Mouse (Mus musculus) liver, embryonic 12.5 days (tissue): ENCODE measurements around the gene Artn. TPM values are rescaled to one million over a fixed set of nuclear protein-coding genes. Genes with fewer than 3 reads are reported as not detected.

Experiments used
- ATAC-seq: fragments of 200-750 bp; cut with Nextera tagmentation; 2 replicates; pipeline ENCODE4 v1.8.0; 2017; ENCODE audit warnings: moderate number of reproducible peaks, mild to moderate bottlenecking, moderate library complexity
- H3K27ac ChIP-seq: fragments of 300-500 bp; sonication (generic); 2 replicates; pipeline ENCODE4 v1.5.1; 2016; ENCODE audit warnings: mild to moderate bottlenecking
- H3K27me3 ChIP-seq: fragments of 300-500 bp; sonication (generic); replicated peaks from 2 replicates; pipeline ENCODE4 v1.6.1; 2016; ENCODE audit warnings: mild to moderate bottlenecking, moderate library complexity
- H3K36me3 ChIP-seq: fragments of 300-500 bp; sonication (generic); 2 replicates; pipeline ENCODE4 v1.6.1; 2016; ENCODE audit warnings: mild to moderate bottlenecking, moderate library complexity
- H3K4me1 ChIP-seq: fragments of 300-500 bp; sonication (generic); 2 replicates; pipeline ENCODE4 v1.6.1; 2016
- H3K4me2 ChIP-seq: fragments of 300-500 bp; sonication (generic); 2 replicates; pipeline ENCODE4 v1.6.1; 2016; ENCODE audit warnings: mild to moderate bottlenecking, moderate library complexity
- H3K4me3 ChIP-seq: fragments of 300-500 bp; sonication (generic); 2 replicates; pipeline ENCODE4 v1.5.1; 2016; ENCODE audit warnings: mild to moderate bottlenecking, moderate library complexity
- H3K9ac ChIP-seq: fragments of 300-500 bp; sonication (generic); 2 replicates; pipeline ENCODE4 v1.6.1; 2016; ENCODE audit warnings: mild to moderate bottlenecking, moderate library complexity
- H3K9me3 ChIP-seq: fragments of 300-500 bp; sonication (generic); replicated peaks from 2 replicates; pipeline ENCODE4 v1.6.1; 2016; ENCODE audit warnings: mild to moderate bottlenecking, moderate library complexity
- whole genome bisulfite sequencing: fragments of 180-500 bp; shearing (Covaris S2); methylation state at CpG from one replicate; pipeline ENCODE4 v1.1.7; 2016; ENCODE audit not compliant: insufficient replicate concordance; 5-methylcytosine and 5-hydroxymethylcytosine counted together
- polyA plus RNA-seq: library from polyadenylated mRNA; unstranded; fragments of >200 nt; fragmentation: Nextera tagmentation; extraction: Ambion mirVana; gene quantifications from 2 replicates; pipeline ENCODE4 v1.2.1, GENCODE M21; 2016

Artn gene
- polyA plus RNA-seq, 1 experiment from 2014 or later, result 2.8 TPM

- H3K4me2 ChIP-seq, result peak overlapping the region; percentile 94
- H3K27ac ChIP-seq, result peak overlapping the region; percentile 91
- H3K27me3 ChIP-seq, result peaks cover 22% of the 10 kb centered on the region
- H3K9ac ChIP-seq, result peak overlapping the region; percentile 97
- H3K36me3 ChIP-seq, result peaks cover 49% of the 10 kb centered on the region
- H3K4me1 ChIP-seq, result peaks cover 63% of the 10 kb centered on the region
- peak overlapping the region; percentile 99 for H3K4me3 ChIP-seq
- no peaks in the 10 kb centered on the region for H3K9me3 ChIP-seq
- ATAC-seq, result peak; percentile 36
- WGBS, result under 1% methylated on average over 24 of the region's 24 CpGs
Measured at GRCm38 (mm10) chr4:117886644-117887043, 42.9 kb downstream of the Artn start.

DNA sequence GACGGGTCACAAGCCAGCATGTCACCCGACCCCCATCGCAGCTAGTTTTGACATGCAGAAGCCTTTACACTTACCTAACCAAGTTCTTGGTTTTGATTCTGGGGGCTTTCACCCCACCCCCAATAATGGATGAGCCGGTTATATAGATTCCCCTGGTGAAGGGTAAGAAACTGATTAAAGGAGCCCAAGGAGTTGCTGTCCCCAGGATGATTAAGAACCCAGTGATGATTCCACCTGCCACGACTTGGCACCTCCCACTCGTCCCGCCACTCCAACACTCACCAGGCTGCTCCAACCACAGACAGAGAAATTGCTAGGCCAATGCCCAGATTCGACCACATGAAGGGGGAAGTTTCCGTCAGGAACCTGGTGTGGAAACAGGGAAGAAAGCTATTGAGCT lies 43.6 kb downstream of the Artn start:
- WGBS, result 69% methylated on average over 9 of the region's 9 CpGs
- peak overlapping the region; percentile 94 for H3K4me2 ChIP-seq
- H3K27ac ChIP-seq, result peak overlapping the region; percentile 91
- peaks cover 29% of the 10 kb centered on the region for H3K27me3 ChIP-seq
- H3K4me1 ChIP-seq, result peaks cover 59% of the 10 kb centered on the region
- H3K36me3 ChIP-seq, result peaks cover 49% of the 10 kb centered on the region
- ATAC-seq, result no peak
- H3K4me3 ChIP-seq, result peak overlapping the region; percentile 99
- no peaks in the 10 kb centered on the region for H3K9me3 ChIP-seq
- H3K9ac ChIP-seq, result peak overlapping the region; percentile 97

DNA sequence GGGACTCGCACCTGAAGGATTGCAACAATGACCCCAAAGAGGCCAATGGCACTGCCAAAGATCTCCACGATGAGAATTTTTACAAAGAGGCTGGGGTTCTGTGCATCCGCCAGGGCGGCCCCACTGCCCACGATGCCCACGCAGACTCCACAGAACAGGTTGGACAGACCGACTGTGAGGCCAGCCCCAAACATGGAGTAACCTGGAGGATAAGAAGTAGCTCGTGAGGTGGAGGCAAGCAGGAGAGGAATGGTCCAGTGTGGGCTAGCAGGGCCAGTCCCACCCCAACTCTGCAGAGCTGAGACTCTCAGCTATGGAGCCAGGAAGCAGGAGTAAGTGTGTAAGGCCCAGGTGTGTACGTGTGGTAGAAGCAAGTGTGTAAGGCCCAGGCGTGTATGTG lies 44.5 kb downstream of the Artn start:
- Histone ChIP-seq H3K4me3 (no peak overlapping the region), H3K9ac (no peak overlapping the region), H3K4me2 (no peak overlapping the region), H3K27ac (no peak overlapping the region), H3K27me3 (peaks cover 33% of the 10 kb centered on the region), H3K9me3 (no peaks in the 10 kb centered on the region), H3K4me1 (peaks cover 50% of the 10 kb centered on the region), H3K36me3 (peaks cover 43% of the 10 kb centered on the region)
- no peak for ATAC-seq
- 92% methylated on average over 10 of the region's 10 CpGs for WGBS

DNA sequence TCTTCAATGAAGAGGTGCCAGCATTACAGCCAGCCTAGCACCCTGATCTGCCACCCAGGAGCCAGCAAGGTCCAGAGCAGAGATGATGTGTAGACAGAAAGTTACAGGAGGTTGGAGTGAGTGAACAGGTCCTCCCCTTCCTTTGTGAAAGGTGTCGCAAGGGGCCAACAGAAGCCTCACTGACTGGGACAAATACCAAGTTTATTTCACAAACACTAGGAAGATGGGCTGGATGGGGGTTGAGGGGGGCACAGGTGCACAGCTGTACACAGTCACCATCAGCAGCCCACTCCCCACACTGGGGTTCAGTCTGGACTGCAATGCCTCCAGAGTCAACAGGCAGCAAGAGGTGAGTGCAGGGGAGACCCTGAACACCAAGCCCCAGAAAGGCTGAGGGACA lies 45.4 kb downstream of the Artn start:
- Histone ChIP-seq H3K27me3 (peaks cover 33% of the 10 kb centered on the region), H3K9me3 (no peaks in the 10 kb centered on the region), H3K4me3 (peak overlapping the region; percentile 67), H3K4me2 (peak overlapping the region; percentile 94), H3K27ac (no peak overlapping the region), H3K36me3 (peaks cover 33% of the 10 kb centered on the region), H3K4me1 (peaks cover 46% of the 10 kb centered on the region), H3K9ac (no peak overlapping the region)
- ATAC-seq, result no peak
- WGBS, result 84% methylated on average over 1 of the region's 1 CpGs

DNA sequence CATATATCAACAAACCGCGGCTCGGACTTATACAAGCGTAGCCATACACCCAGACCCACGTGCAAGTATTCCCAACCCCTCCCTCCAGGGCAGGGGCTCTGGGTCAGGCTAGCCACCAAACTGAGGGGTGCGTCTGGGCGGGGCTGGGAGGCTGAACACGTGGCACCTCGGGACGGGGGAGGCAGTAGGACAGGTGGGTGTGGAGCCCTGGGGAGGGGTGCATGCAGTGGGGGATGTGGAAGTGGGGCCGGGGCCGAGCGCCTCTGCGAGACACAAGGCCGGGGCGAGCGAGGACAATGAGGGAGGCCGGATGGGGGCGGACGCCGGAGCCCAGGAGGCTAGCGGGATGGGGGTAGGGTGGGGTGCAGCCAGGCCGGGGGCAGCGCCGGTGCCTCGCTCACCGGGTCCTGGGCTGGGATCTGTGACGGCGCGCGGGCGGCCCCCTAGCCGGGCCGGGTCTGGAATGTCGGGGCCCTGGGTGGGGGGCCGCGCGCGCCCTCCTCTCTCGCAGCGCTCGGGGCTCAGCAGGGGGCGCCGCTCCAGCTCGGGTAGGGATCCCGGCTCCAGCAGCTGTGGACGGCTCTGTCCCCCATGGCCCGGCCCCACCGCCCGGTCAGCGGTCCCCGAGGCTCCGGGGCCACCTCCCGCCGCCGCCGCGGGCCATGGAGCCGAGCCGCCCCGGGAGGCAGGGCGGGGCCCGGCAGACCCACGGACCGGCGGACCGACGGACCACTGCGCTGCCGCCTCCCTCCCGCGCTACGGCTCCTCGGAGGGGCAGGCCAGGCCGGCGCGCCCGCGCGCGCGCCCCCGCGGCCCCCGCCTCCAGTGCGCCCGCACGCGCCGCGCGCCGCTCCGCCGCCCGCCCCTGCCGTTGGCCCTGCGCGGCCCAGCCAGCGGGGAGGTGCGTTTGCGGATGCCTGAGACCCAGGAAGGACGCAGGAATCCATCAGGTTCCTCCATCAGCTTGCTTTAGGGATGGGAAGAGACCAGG lies 46.6 kb downstream of the Artn start, which contains the start of gene B4galt2:
B4galt2 (minus strand) TSS at position 787 of the 991 bp plus-strand sequence.
- no peaks in the 10 kb centered on the region for H3K9me3 ChIP-seq
- peaks cover 26% of the 10 kb centered on the region for H3K36me3 ChIP-seq
- H3K9ac ChIP-seq, result peak within 1 kb of the TSS; percentile 80
- peaks cover 49% of the 10 kb centered on the region for H3K4me1 ChIP-seq
- H3K27ac ChIP-seq, result no peak within 1 kb of the TSS
- H3K4me2 ChIP-seq, result peak within 1 kb of the TSS; percentile 94
- 3% methylated on average over 62 of the region's 103 CpGs for WGBS
- H3K4me3 ChIP-seq, result peak within 1 kb of the TSS; percentile 67
- 0 out of 2 replicates have a peak, but pooled peaks have one; percentile 2 for ATAC-seq
- peaks cover 33% of the 10 kb centered on the region for H3K27me3 ChIP-seq

DNA sequence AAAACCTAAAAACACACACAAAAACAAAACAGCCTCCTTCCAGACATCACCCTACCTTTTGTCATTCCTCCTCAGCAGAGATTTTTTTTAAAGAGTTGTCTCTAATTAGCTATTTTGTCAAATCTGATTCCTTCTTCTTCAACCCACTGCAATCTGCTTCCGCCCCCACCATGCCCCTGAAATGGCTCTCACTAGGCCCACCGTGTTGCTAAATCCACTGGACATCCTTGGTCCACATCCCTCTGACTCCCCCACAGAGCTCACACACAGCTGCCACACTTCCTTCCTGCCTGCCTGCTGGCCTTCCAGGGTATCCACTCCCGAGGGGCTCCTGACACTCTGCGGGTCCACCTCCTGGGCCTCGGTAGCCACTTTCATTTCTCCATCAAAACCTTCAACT lies 50.9 kb downstream of the Artn start:
- H3K4me1 ChIP-seq, result peaks cover 18% of the 10 kb centered on the region
- H3K9me3 ChIP-seq, result no peaks in the 10 kb centered on the region
- H3K9ac ChIP-seq, result no peak overlapping the region
- H3K36me3 ChIP-seq, result peaks cover 15% of the 10 kb centered on the region
- H3K4me3 ChIP-seq, result no peak overlapping the region
- H3K27ac ChIP-seq, result no peak overlapping the region
- no peak overlapping the region for H3K4me2 ChIP-seq
- H3K27me3 ChIP-seq, result peaks cover 27% of the 10 kb centered on the region
- ATAC-seq, result no peak
- 58% methylated on average over 5 of the region's 5 CpGs for WGBS

GRCm38 (mm10) chr4:117878301-117878700 lies 51.3 kb downstream of the Artn start:
- no peak overlapping the region for H3K4me3 ChIP-seq
- no peak overlapping the region for H3K27ac ChIP-seq
- peaks cover 15% of the 10 kb centered on the region for H3K36me3 ChIP-seq
- peaks cover 27% of the 10 kb centered on the region for H3K27me3 ChIP-seq
- no peak for ATAC-seq
- no peak overlapping the region for H3K9ac ChIP-seq
- WGBS, result 69% methylated on average over 10 of the region's 10 CpGs
- no peaks in the 10 kb centered on the region for H3K9me3 ChIP-seq
- H3K4me2 ChIP-seq, result no peak overlapping the region
- peaks cover 18% of the 10 kb centered on the region for H3K4me1 ChIP-seq

Other genes with a start within 250 kb of the Artn start
- 30.4 and 31.1 TPM in 2 replicates for gene Dmap1, start 247.5 kb downstream of the Artn start, polyA plus RNA-seq
- gene Gm12845, start 205.4 kb downstream of the Artn start, polyA plus RNA-seq, result not detected in 2 replicates
- gene Klf17, start 164.1 kb downstream of the Artn start, polyA plus RNA-seq, result not detected in 2 replicates
- 52.8 and 57.8 TPM in 2 replicates for gene Slc6a9, start 95.3 kb downstream of the Artn start, polyA plus RNA-seq
- gene Ccdc24, start 57.2 kb downstream of the Artn start, polyA plus RNA-seq, result 1.7 and 2.0 TPM in 2 replicates
- 5.2 and 5.7 TPM in 2 replicates for gene B4galt2, start 46.3 kb downstream of the Artn start, polyA plus RNA-seq
- 180 and 198 TPM in 2 replicates for gene Atp6v0b, start 42.4 kb downstream of the Artn start, polyA plus RNA-seq
- 15.5 and 15.8 TPM in 2 replicates for gene Dph2, start 37.7 kb downstream of the Artn start, polyA plus RNA-seq
- gene Ipo13, start 14.8 kb downstream of the Artn start, polyA plus RNA-seq, result 35.6 and 36.2 TPM in 2 replicates
- gene St3gal3, start 205.2 kb upstream of the Artn start, polyA plus RNA-seq, result 2.0 and 2.9 TPM in 2 replicates